Mouse (Mus musculus) liver, embryonic 15.5 days (tissue): ENCODE measurements around the gene Spty2d1. TPM values are rescaled to one million over a fixed set of nuclear protein-coding genes. Genes with fewer than 3 reads are reported as not detected.
"Not testable (repeated sequence)": the region's sequence is repeated elsewhere in the genome, so short reads cannot be mapped to it uniquely, and the experiment has no call there.

Experiments
- ATAC-seq: fragments of 200-750 bp; cut with Nextera tagmentation; 2 replicates; pipeline ENCODE4 v1.8.0; 2017; ENCODE audit warnings: moderate number of reproducible peaks, mild to moderate bottlenecking, moderate library complexity; ENCODE audit not compliant: insufficient read depth
- H3K27ac ChIP-seq: fragments of 300-500 bp; sonication (generic); replicated peaks from 2 replicates; pipeline ENCODE4 v1.5.1; 2015; ENCODE audit warnings: mild to moderate bottlenecking, inconsistent platforms
- H3K27me3 ChIP-seq: fragments of 300-500 bp; sonication (generic); 2 replicates; pipeline ENCODE4 v1.6.1; 2015; ENCODE audit warnings: mild to moderate bottlenecking, inconsistent platforms
- H3K36me3 ChIP-seq: fragments of 300-500 bp; sonication (generic); replicated peaks from 2 replicates; pipeline ENCODE4 v1.6.1; 2015; ENCODE audit warnings: moderate library complexity, mild to moderate bottlenecking, inconsistent platforms
- H3K4me1 ChIP-seq: fragments of 300-500 bp; sonication (generic); replicated peaks from 2 replicates; pipeline ENCODE4 v1.6.1; 2015; ENCODE audit warnings: inconsistent platforms
- H3K4me2 ChIP-seq: fragments of 300-500 bp; sonication (generic); 2 replicates; pipeline ENCODE4 v1.6.1; 2015; ENCODE audit warnings: moderate library complexity, mild to moderate bottlenecking, inconsistent platforms
- H3K4me3 ChIP-seq: fragments of 300-500 bp; sonication (generic); replicated peaks from 2 replicates; pipeline ENCODE4 v1.5.1; 2015; ENCODE audit warnings: mild to moderate bottlenecking, inconsistent platforms
- H3K9ac ChIP-seq: fragments of 300-500 bp; sonication (generic); 2 replicates; pipeline ENCODE4 v1.6.1; 2015; ENCODE audit warnings: moderate library complexity, mild to moderate bottlenecking, inconsistent platforms
- H3K9me3 ChIP-seq: fragments of 300-500 bp; sonication (generic); replicated peaks from 2 replicates; pipeline ENCODE4 v1.6.1; 2016; ENCODE audit warnings: inconsistent platforms
- WGBS: fragments of 180-500 bp; shearing (Covaris S2); methylation state at CpG from one replicate; pipeline ENCODE4 v1.1.7; 2015; ENCODE audit warnings: mixed read lengths; ENCODE audit not compliant: insufficient replicate concordance; 5-methylcytosine and 5-hydroxymethylcytosine counted together
- polyA plus RNA-seq: library from polyadenylated mRNA; unstranded; fragments of >200 nt; fragmentation: Nextera tagmentation; extraction: Ambion mirVana; gene quantifications from 2 replicates; pipeline ENCODE4 v1.2.1, GENCODE M21; 2015

Gene Spty2d1
- polyA plus RNA-seq, 1 experiment from 2014 or later: 11.3 TPM

DNA sequence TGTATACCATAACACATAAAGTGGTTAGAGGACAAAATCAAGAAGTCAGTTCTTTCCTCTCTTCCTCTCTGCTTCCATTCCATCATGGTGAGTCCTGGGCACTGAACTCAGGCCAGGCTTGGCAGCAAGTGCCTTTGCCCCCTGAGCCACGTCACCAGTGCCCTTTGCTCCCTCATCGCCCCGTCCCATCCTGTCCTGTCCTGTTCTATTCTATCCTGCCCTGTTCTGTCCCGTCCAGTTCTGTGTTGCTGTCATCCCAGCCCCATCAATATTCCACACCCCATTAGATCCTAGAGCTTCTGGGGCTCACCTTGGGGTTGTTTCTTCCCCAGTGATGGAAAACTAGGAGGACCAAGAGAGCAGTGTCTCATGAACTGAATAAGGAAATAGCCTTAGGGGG is 33.9 kb upstream of the Spty2d1 start:
- WGBS: 56% methylated on average over 4 of the region's 4 CpGs
- H3K9me3 ChIP-seq: no peaks in the 10 kb centered on the region
- 0 out of 2 replicates have a peak overlapping the region, but pooled peaks have one; percentile 19 for H3K27ac ChIP-seq
- no peaks in the 10 kb centered on the region for H3K27me3 ChIP-seq
- H3K4me3 ChIP-seq: no peak overlapping the region
- H3K4me2 ChIP-seq: no peak overlapping the region
- H3K9ac ChIP-seq: no peak overlapping the region
- no peaks in the 10 kb centered on the region for H3K36me3 ChIP-seq
- peaks cover 12% of the 10 kb centered on the region; the same call in 1 of the 2 replicates for H3K4me1 ChIP-seq
- no peak for ATAC-seq

DNA sequence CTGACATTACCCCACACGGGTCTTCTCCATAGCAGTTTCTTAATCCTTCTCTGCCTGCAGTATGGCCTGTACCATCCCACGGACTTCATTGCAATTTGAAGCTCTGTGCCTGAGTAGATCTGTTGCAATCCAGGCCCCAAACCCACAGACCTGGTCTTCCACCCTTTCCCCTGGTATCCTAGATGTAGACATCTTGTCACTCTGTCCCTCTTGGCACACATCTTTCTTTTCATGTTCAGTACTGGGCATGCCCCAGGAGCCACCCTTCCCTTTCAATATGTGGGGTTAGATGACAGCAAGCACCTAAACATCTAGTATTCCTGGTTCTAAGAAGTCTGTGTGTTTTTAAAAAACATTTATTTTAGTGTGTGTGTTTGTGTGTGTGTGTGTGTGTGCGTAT is 33.5 kb upstream of the Spty2d1 start:
- no peak overlapping the region for H3K4me3 ChIP-seq
- ATAC-seq: no peak
- H3K9ac ChIP-seq: no peak overlapping the region
- H3K27ac ChIP-seq: no peak overlapping the region
- 56% methylated on average over 3 of the region's 3 CpGs for WGBS
- H3K36me3 ChIP-seq: no peaks in the 10 kb centered on the region
- no peak overlapping the region for H3K4me2 ChIP-seq
- no peaks in the 10 kb centered on the region for H3K27me3 ChIP-seq
- H3K9me3 ChIP-seq: no peaks in the 10 kb centered on the region
- peaks cover 12% of the 10 kb centered on the region; the same call in 1 of the 2 replicates for H3K4me1 ChIP-seq

DNA sequence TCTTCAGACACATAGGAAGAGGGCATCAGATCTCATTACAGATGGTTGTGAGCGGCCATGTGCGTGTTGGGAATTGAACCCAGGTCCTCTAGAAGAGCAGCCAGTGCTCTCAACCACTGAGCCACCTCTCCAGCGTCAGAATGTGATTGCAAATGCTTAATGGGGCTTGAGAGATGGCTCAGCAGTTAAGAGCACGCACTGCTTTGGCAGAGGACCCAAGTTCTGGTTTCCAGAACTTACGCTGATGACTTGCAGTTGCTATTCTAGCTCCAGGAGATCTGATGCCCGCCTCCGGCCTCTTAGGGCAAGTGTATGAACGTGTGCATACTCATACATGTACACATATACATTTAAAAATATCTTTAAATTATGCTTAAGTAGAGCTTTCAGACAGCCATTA is 27.2 kb upstream of the Spty2d1 start:
- ATAC-seq: no peak
- Histone ChIP-seq H3K27me3 (no peaks in the 10 kb centered on the region), H3K4me2 (no peak overlapping the region), H3K4me3 (no peak overlapping the region), H3K9me3 (no peaks in the 10 kb centered on the region), H3K36me3 (no peaks in the 10 kb centered on the region), H3K27ac (no peak overlapping the region), H3K4me1 (no peaks in the 10 kb centered on the region; the same call in 1 of the 2 replicates), H3K9ac (no peak overlapping the region)
- 56% methylated on average over 8 of the region's 8 CpGs for WGBS

DNA sequence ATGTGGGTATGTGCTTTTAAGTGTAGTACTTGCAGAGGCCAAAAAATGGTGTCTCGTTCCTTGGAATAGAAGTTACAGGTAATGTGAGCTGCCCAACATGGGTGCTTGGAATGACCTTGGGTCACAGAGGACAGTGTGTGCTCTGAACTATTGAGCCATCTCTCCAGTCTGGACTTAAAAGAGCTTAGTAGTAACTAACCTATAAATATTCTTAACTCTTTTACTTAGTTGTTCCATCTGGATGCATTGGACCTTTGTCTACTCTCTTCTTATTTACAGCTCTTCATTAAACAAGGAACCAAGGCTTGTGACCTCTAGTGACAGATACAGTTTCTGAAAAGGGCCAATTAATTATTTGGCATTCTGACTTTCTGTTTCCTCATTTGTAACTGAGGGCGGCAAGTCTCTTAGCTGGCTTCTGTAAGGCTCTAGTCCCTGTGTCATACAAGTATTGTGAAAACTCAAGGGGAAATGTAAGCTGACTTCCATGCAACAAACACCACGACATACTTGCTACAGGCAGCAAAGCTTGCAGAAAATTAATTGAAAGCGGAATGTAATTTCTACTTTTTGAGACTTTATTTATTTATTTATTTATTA is 26.7 kb upstream of the Spty2d1 start:
- no peaks in the 10 kb centered on the region for H3K27me3 ChIP-seq
- no peaks in the 10 kb centered on the region for H3K9me3 ChIP-seq
- H3K4me1 ChIP-seq: no peaks in the 10 kb centered on the region; the same call in 1 of the 2 replicates
- H3K36me3 ChIP-seq: no peaks in the 10 kb centered on the region
- no peak for ATAC-seq
- no peak overlapping the region for H3K27ac ChIP-seq
- no peak overlapping the region for H3K9ac ChIP-seq
- H3K4me2 ChIP-seq: no peak overlapping the region
- 58% methylated on average over 4 of the region's 4 CpGs for WGBS
- H3K4me3 ChIP-seq: no peak overlapping the region

DNA sequence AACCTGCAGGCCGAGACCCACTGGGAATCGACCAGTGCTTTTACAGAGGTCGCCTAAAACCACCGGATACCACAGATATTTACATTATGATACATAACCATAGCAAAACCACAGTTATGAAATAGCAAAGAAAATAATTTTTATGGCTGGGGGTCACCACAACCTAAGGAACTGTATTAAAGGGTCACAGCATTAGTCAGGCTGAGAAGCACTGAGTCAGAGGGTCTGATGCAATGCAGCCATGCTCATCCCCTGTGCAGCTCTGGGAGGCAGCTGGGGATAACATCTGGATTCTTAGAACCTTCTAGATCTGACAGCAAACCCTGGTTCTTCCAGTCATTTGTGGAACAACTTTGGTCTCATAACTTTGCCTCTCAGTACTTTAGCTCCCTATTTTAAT is 23.2 kb upstream of the Spty2d1 start:
- WGBS: 59% methylated on average over 4 of the region's 4 CpGs
- ATAC-seq: no peak
- H3K36me3 ChIP-seq: no peaks in the 10 kb centered on the region

DNA sequence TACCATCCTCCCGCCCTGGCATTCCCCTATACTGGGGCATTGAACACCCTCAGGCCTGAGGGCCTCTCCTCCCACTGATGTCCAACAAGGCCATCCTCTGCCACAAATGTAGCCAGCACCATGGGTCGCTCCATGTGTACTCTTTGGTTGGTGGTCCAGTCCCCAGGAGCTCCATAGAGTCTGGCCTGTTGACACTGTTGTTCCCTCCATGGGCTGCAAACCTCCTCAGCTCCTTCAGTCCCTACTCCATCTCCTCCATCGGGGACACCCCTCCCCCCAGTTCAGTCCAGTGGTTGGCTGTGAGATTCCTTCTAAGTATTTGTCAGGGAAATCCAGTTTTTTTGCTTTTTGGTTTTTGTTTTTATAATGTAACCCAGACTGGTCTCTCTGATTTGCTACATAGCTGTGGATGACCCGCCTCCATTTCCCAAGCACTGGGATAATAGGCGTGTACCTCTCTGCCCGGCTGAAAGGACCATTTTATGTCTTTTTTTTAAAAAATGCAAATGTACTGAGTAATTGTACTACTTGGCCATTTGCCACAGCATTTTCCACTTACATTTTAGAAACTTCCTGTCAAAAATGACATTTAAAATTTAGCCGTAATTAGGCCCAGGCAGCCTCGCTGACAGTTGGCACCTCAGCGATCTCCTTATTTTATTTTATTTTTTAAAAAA is 22.4 kb upstream of the Spty2d1 start:
- ATAC-seq: no peak
- Histone ChIP-seq H3K27ac (no peak overlapping the region), H3K4me2 (no peak overlapping the region), H3K36me3 (no peaks in the 10 kb centered on the region), H3K4me1 (no peaks in the 10 kb centered on the region; the same call in 1 of the 2 replicates), H3K4me3 (no peak overlapping the region), H3K9me3 (no peaks in the 10 kb centered on the region), H3K9ac (no peak overlapping the region), H3K27me3 (no peaks in the 10 kb centered on the region)
- 74% methylated on average over 9 of the region's 9 CpGs for WGBS

More for the DNA sequence above, 23.2 kb upstream of the Spty2d1 start:
- no peaks in the 10 kb centered on the region; the same call in 1 of the 2 replicates for H3K4me1 ChIP-seq
- H3K9me3 ChIP-seq: no peaks in the 10 kb centered on the region
- no peak overlapping the region for H3K9ac ChIP-seq
- H3K4me3 ChIP-seq: no peak overlapping the region
- no peaks in the 10 kb centered on the region for H3K27me3 ChIP-seq
- no peak overlapping the region for H3K4me2 ChIP-seq
- H3K27ac ChIP-seq: no peak overlapping the region

DNA sequence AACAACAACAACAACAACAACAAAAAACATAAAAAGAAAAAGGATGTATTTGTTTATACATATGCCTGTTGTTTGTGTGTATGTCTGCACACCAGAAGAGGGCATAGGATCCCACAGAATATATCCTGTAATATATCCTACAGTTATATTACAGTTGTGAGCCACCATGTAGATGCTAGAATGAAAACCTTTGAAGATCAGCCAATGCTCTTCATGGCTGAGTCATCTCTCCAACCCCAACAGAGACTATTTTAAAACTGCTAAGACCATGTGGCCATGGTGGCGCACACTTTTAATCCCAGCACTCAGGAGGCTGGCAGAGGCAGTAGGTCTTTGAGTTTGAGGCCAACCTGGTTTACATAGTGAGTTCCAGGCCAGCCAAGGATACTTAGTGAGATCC is 19.3 kb upstream of the Spty2d1 start:
- Histone ChIP-seq H3K27ac (no peak overlapping the region), H3K27me3 (0 out of 2 replicates have a peak, but pooled peaks cover 5% of the 10 kb centered on the region), H3K4me2 (no peak overlapping the region), H3K9ac (no peak overlapping the region), H3K4me1 (no peaks in the 10 kb centered on the region), H3K4me3 (no peak overlapping the region), H3K9me3 (no peaks in the 10 kb centered on the region), H3K36me3 (no peaks in the 10 kb centered on the region)
- WGBS: 83% methylated on average over 1 of the region's 1 CpGs
- ATAC-seq: no peak

DNA sequence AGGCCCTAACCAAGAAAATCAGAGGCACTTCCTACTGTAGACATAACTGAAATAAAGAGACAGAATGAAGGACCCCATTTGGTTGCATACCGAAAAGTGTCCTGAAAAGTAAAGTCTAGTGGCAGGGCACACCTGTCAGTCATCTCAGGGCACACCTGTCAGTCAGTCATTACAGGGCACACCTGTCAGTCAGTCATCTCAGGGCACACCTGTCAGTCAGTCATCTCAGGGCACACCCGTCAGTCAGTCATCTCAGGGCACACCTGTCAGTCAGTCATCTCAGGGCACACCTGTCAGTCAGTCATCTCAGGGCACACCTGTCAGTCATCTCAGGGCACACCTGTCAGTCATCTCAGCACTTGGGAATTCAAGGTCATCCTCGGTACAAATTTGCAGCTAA is 18.7 kb upstream of the Spty2d1 start:
- not testable (repeated sequence) for ATAC-seq, H3K27me3 ChIP-seq, H3K4me1 ChIP-seq, H3K4me2 ChIP-seq, H3K4me3 ChIP-seq, H3K27ac ChIP-seq, H3K9ac ChIP-seq, H3K36me3 ChIP-seq, H3K9me3 ChIP-seq
- 55% methylated on average over 3 of the region's 3 CpGs for WGBS

DNA sequence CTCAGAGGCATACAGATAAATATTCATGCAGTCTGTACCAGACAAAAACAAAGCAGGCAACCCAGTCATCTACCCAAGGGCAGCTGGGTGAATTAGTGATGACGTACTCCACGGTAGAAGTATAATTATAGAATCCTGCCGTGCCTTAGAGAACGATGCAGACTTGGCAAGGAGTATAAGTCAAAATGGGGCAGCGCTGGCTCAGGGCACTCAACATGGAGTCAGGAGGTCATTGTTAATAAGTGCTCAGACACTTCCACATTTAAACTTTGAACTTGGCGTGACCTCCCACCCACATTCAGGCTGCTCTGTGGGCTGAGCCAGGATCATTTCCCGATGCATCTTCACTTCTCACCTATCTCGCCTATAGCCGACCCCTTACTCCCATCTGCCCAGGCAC is 17.2 kb upstream of the Spty2d1 start:
- WGBS: 63% methylated on average over 9 of the region's 9 CpGs

DNA sequence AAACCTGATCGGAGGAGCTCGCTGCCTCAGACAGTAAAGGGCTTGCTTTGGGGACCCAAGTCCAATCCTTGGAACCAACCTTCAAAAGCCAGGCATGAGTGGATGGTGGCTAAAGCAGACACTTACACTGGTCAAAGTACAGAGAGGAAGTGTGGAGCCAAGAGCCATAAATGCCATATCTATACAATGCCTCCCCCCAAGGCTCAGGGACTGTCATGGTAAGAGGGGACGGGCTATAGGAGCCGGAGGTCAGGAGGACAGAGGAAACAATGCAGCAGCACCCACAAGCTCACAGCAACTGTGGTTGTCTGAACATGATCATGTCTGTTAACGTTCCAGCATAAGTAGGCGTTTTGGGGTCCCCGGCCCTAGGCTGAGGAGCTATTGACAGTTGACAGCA is 16.2 kb upstream of the Spty2d1 start:
- ATAC-seq: no peak
- 73% methylated on average over 7 of the region's 7 CpGs for WGBS
- H3K9ac ChIP-seq: no peak overlapping the region
- no peaks in the 10 kb centered on the region for H3K36me3 ChIP-seq
- no peak overlapping the region for H3K27ac ChIP-seq
- H3K9me3 ChIP-seq: no peaks in the 10 kb centered on the region
- H3K4me3 ChIP-seq: no peak overlapping the region
- H3K4me1 ChIP-seq: no peaks in the 10 kb centered on the region; the same call in 1 of the 2 replicates
- H3K4me2 ChIP-seq: no peak overlapping the region
- peaks cover 14% of the 10 kb centered on the region; the same call in 1 of the 2 replicates for H3K27me3 ChIP-seq

More for the DNA sequence above, 17.2 kb upstream of the Spty2d1 start:
- Histone ChIP-seq H3K36me3 (no peaks in the 10 kb centered on the region), H3K27me3 (peaks cover 14% of the 10 kb centered on the region; the same call in 1 of the 2 replicates), H3K4me1 (no peaks in the 10 kb centered on the region; the same call in 1 of the 2 replicates), H3K4me3 (no peak overlapping the region), H3K4me2 (no peak overlapping the region), H3K9ac (no peak overlapping the region), H3K27ac (no peak overlapping the region), H3K9me3 (no peaks in the 10 kb centered on the region)
- no peak for ATAC-seq

DNA sequence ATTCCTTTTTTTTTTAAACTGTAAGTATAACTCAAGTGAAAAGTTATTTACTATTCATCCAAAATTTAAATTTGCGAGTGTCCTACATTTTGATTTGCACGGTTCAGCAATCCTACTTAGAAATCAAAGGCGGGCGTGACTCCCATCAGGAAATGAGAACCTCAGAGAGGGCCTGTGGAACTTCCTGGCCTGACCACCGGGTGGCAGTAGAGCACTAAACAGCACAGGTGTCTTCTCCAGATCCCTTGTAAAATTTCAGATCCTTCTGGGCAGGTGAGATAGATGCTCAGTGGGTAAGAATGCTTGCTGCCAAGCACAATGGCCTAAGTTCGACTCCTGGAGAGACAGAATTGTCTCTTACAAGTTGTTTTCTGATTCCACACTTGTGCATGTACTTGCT is 15.3 kb upstream of the Spty2d1 start:
- Histone ChIP-seq H3K4me2 (no peak overlapping the region), H3K4me3 (no peak overlapping the region), H3K9me3 (no peaks in the 10 kb centered on the region), H3K9ac (no peak overlapping the region), H3K27me3 (peaks cover 14% of the 10 kb centered on the region; the same call in 1 of the 2 replicates), H3K27ac (no peak overlapping the region), H3K36me3 (no peaks in the 10 kb centered on the region), H3K4me1 (no peaks in the 10 kb centered on the region; the same call in 1 of the 2 replicates)
- no peak for ATAC-seq
- WGBS: 5% methylated on average over 6 of the region's 6 CpGs
